Mouse (Mus musculus) liver, adult (tissue): ENCODE data around the gene Adipoq.
A peak's percentile ranks its signal among the peaks of the same experiment; 100 is the strongest.

Source experiments
- GATA4 ChIP-seq: IDR thresholded peaks from 2 replicates; pipeline ENCODE4 v1.6.1; 2014; ENCODE audit warnings: mild to moderate bottlenecking, low read length; ENCODE audit not compliant: insufficient replicate concordance

The Adipoq gene

DNA sequence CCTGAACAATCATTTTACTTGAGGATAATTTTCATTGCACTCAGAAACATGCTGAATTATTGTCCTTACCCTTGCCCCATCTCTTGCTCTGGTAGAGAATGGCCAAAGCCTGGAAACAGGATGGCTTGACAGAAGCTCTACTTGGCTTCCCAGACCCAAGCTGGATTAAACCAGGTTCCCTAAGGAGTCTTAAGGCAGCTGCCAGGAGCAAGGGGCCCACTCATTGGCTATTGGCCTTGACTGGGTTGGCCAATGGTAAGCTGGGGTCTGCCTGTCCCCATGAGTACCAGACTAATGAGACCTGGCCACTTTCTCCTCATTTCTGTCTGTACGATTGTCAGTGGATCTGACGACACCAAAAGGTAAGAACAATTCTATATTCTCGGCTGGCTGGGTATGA, at the start of gene Adipoq:
Adipoq (plus strand) TSS at position 257 of the 400 bp plus-strand sequence.
- no peak for TF ChIP-seq GATA4

DNA sequence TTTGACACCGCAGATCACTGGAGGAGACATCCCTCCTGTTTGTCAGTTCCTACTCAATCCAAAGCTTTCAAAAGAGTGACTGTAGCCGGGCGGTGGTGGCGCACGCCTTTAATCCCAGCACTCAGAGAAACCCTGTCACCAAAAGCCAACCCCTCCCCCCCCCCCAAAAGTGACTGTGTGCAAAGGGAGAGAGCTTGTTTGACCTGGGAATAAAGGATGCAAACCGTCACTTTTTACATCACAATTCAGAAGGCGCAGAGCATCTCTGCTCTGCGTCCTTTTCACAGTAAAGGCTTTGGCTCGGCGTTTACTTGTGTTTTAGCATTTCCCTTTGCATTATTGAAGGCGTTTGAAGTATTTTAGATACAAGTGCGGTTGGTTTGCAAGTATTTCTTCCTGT, 46.7 kb upstream of the Adipoq start:
- no peak for TF ChIP-seq GATA4

DNA sequence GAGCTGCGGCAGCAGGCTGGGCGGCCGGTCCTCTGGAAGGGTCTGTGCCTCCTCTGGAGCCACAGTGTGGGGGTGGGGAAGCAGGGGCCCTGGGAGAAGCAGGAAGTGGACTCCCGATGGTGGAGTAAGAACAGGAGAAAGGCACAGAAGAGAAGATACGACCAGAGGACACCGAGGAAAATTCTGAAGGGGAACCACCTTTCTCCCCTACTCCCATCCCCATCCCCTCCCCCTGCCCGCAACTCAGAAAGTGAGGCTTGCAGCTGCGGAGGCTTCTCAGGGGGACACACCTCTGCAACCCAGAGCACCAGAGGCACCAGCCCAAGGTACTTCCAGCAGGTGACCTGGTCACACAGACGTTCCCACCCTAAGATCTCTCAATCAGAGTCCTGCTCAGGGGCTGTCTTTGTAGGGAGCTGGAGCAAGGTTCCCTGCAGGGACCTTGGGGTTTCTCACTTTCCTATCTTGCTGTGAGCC, 46.2 kb upstream of the Adipoq start:
- no peak for TF ChIP-seq GATA4

DNA sequence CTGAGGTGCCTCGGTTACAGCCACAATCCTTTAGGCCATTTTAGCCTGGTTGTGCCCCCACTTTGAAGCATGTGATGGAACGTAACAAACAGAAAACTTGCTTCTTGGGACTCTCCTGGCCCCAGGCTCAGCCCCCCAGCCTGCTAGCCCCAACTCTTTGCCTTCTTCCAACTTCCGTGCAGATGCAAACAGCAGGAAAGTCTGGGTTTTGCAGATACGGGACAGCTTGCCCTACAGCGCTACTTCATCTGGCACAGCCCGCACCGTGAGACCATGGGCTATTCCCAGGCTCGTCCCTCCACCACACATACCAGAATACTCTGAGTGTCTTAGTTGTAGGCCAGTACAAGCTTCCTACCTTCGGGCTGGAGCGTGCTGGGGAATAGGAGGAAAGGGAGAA, 45.7 kb upstream of the Adipoq start:
- TF ChIP-seq GATA4, result no peak

DNA sequence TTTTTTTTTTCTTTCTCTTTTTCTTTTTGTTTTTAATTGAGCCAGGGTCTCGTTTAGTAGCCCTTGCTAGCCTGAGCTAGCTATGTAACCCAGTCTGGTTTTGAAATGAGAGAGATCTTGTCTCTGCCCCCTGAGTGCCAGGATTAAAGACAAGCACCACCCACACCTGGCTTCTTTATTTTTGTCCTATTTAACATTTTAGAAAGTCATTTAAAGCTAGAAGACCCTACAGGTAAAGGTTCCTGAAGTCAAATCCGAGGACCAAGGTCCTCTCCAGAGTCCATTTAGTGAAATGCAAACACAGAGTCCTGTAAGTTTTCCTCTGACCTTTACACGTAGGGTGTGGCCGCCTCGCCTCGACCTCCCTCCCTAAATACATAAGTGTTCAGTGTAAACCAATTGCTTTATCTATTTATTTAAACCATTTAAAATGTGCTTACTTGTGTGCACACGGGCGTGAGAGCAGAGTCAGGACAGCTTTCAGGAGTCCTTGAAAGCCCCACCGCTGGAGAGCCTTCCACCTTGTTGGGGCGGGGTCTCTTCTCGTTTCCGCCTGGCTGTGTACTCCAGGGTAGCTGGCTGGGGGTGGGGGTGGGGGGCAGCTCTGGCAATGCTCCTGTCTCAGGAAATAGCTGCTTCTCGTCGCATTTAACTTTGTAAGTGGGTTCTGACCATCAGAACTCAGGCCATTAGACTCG, 43.8 kb upstream of the Adipoq start:
- no peak for TF ChIP-seq GATA4

DNA sequence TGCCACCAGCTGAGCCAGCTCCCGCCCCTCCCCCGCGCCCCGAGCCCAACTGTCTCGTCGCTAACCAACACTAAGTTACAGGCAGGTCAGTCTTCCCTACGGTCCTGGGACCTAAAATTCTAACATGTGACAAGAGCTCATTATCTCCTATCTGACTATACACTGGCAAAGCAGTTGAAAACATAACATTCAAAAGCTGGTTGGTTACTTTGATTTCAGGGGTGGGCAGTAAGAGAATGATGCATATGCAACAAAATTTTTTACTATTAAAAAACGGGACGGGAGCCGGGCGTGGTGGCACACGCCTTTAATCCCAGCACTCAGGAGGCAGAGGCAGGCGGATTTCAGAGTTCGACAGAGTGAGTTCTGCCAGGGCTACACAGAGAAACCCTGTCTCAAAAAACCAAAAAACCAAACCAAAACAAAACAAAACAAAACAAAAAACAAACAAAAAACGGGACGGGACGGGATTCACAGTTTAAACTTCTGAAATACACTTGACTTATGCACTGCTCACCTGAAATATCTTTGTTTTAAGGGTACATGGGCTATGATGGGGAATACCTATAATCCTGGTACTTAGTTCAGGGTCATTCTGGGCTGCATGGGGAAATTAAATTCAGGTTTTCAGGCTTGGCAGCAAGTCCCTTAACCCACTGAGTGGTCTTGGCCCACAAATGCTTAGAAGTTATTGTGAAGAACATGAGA, 43.1 kb upstream of the Adipoq start:
- TF ChIP-seq GATA4, result no peak

DNA sequence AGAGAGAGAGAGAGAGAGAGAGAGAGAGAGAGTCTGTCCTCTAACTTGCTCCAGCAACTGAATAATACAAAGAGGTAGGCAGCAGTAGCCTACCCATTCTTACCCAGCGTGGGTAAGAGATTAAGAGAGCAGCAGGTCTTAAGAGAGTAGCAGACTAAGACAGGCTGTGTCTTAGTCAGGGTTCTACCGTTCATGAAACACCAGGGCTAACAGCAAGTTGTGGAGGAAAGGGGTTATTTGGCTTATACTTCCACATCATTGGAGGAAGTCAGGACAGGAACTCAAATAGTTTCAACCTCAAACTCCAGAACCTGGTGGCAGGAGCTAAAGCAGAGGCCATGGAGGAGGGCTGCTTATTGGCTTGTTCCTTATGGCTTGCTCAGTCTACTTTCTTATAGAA, 42.5 kb upstream of the Adipoq start:
- no peak for TF ChIP-seq GATA4

DNA sequence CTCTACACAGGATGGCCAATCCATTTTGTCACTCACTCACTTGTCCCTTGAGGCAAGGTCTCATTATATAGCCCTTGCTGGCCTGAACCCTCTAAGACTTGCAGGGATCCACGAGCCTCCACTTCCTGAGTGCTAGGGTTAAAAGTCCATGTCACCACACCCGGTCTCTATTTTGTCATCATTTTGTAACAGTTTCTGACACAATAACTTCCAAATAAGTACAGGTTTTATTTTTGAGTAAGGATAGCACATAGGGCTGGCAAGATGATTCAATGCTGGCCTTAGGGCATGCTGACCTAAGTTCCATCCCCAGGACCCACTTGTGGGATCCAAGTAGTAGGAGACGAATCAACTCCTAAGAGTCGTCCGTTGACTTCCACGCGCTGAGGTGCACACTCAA, 40.2 kb upstream of the Adipoq start:
- TF ChIP-seq GATA4, result no peak

DNA sequence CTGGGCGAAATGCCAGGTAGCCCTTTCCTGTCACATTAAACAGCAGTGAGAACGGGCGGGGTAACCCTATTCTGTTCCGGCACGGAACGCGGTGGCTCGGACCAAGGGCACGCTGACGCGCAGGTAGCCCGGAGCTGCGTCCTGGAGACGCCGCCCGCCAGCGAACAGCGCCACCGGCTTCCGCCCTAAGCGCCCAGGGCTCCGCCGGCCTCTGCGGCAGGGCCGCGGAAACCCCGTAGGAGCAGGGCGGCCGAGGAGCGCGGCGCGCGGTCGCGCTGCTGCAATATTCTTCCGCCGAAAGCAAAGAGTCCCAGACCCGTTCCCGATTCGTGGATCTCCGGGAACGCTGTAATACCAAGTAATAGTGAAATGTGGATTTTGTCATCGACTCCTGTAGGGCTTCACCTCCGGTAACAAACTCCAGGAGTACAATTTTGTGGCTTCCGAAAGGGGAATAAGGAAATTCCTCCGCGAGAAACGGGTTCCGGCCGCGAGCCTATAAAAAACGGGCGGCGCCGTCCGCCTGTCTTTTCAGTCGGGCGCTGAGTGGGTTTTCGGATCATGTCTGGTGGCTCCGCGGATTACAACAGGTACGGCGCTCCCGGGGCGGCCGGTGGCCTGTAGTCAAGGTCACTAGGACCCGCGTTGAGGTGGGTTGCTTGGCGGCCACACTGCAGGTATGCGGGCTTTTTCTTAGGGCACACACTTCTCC, 38.9 kb upstream of the Adipoq start, which contains the start of gene Eif4a2:
Eif4a2 (plus strand) TSS at position 214 of the 712 bp plus-strand sequence.
- TF ChIP-seq GATA4, result peak; percentile 53; the same call in 1 of the 2 replicates

DNA sequence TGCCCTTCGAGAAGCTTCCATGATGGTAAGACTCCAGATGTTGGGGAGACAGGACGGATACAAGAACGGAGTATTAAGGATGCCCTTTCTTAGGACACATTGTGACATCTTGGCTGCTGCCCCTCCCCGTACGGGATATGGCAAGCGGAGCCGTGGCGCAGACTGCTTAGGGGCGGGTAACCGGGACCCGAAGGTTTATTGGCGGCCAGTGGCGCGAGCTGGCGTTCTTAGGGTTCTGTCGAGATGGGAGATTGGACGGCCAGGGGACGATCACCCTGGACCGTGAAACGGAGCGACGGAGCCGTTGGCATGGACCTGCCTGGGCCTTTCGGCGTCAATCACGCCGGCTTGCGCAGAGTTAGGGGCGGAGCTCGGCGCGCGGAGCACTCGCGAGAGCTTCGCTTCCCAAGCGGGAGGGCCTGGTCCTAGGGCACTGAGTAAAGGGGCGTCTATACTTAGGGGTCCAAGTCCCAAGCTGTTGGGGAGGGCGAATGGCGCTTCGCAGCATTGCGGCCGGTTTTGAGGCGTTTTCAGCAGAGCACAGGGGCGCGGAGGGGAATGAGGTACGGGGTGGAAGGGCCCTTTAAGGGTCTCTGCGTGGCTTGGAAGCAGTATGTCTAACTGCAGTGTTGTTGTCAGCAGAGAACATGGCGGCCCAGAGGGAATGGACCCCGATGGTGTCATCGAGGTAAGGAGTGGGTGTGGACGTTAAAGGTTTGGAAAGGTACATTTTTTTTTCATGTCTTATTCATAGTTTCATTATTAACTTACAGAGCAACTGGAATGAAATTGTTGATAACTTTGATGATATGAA, 38.2 kb upstream of the Adipoq start:
- TF ChIP-seq GATA4, result no peak

DNA sequence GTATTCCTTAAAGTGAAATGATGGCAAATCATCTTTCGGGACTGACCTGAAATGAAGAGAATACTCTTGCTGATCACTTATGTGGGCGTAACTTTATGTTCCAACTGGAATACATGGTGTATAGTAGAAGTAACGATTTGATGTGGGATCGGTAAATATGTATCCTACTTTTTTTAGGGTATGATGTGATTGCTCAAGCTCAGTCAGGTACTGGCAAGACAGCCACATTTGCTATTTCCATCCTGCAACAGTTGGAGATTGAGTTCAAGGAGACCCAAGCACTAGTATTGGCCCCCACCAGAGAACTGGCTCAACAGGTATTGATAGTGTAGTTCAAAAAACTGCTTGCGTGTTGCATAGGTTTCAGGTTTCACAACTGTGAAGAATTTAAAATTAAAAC, 37.4 kb upstream of the Adipoq start:
- no peak for TF ChIP-seq GATA4

DNA sequence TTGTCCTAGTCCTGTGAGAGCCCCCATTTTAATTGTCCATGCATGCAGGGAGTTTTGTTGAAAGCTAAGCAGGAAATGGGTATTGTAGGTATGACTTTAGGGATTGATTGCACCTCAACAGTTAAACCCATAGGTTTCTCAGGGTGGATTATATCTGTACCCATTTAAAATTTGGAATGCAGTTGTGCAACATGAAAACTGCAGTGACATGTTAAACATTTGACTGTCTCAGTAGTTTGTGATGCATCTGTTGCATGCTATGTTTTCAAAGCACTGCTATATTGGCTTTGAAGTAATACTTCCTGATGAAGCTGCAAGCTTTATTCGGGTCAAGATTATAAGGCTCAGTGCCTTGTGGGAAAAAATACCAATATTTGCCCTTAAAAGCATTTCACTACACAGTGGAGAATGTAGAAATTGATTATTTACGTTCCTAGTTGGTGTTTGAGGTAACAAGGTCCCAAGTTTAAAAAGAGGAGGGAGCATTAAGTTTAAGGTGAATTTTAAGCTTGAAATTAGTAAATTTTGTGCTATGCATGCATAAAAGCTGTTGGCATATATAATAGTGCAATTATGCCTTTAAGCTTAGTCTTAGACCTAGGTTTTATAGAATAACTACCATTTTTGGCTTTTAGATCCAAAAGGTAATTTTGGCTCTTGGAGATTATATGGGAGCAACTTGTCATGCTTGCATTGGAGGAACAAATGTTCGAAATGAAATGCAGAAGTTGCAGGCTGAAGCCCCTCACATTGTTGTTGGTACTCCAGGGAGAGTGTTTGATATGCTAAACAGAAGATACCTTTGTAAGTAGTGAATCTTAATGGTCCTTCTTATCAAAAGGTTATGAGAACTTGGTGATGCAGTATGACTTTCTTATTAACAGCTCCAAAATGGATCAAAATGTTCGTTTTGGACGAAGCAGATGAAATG, 36.7 kb upstream of the Adipoq start:
- TF ChIP-seq GATA4, result no peak

DNA sequence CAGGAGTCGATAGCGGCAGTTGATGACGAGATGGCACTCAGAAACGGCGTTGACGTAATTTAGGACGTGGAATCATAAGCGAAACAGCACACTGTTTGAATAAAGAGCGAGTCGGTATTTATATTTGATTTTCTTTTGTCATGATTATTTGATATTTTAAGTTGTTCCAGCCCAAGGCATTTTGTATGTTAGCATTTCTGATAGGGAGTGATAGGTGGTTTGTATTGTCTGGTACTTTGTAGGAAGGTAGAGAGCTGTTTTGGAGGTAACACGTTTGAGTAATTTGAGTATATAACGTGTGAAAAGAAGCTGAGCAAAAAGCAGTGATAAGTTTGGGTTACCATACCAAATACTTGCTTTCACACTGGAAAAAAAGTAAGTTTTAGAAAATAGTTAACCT, 34.0 kb upstream of the Adipoq start:
- TF ChIP-seq GATA4, result no peak

DNA sequence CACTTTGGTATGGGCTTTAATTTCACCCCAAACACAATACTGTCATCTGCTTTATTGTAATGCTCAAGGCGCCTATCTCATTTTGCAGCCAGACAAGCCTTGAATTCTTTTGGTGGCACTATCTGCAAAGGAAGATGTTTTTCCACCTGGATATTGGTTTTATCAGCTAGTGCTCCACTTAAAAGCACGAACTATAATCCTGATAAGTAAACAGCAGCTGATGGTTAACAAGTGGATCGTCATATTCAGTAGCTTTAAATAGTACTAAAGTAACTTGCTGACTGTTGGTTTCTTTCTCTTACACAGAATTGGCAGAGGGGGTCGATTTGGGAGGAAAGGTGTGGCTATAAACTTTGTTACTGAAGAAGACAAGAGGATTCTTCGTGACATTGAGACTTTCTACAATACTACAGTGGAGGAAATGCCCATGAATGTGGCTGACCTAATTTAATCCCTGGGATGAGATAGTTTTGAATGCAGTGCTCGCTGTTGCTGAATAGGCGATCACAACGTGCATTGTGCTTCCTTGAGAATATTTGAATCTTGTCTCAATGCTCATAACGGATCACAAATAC, 33.4 kb upstream of the Adipoq start:
- TF ChIP-seq GATA4, result no peak

DNA sequence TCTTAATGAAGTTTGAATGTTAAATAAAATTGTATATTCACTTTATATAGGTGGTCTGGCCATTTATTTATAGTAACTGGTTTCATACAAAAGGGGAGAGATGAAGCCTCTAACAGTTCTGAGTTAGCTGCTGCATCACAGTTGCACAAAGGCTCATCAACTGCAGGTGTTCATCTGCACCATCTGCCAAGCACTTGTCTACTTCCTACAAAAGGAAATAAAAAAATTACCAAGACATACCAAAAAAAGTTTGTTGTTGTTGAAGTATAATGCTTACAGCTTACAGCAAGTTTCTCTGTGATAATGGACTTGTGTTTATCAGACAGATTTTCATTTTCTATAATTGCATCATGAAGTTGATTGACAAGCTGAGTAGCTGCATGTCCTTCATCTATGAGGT, 32.4 kb upstream of the Adipoq start:
- TF ChIP-seq GATA4, result no peak
